Mouse (Mus musculus) heart, postnatal 0 days (tissue): ENCODE measurements around the gene Calhm1. TPM values are rescaled to one million over a fixed set of nuclear protein-coding genes. Genes with fewer than 3 reads are reported as not detected.

ENCODE experiments used
- ATAC-seq: fragments of 200-750 bp; cut with Nextera tagmentation; 2 replicates; pipeline ENCODE4 v1.8.0; 2017; ENCODE audit warnings: low read depth, moderate number of reproducible peaks, moderate library complexity; ENCODE audit not compliant: insufficient read depth
- DNase-seq: peaks from one replicate; pipeline ENCODE4 v3.0.0-alpha.2; 2016; ENCODE audit warnings: low spot score
- H3K27ac ChIP-seq: fragments of 300-500 bp; sonication (generic); 2 replicates; pipeline ENCODE4 v1.5.1; 2014; ENCODE audit warnings: low read depth, mild to moderate bottlenecking
- H3K27me3 ChIP-seq: fragments of 300-500 bp; sonication (generic); 2 replicates; pipeline ENCODE4 v1.6.1; 2014; ENCODE audit warnings: low read length, mixed read lengths; ENCODE audit not compliant: control insufficient read depth, insufficient read depth
- H3K36me3 ChIP-seq: fragments of 300-500 bp; sonication (generic); replicated peaks from 2 replicates; pipeline ENCODE4 v1.6.1; 2014; ENCODE audit warnings: low read length, mixed read lengths; ENCODE audit not compliant: control insufficient read depth, insufficient read depth
- H3K4me1 ChIP-seq: fragments of 300-500 bp; sonication (generic); 2 replicates; pipeline ENCODE4 v1.6.1; 2014; ENCODE audit warnings: antibody characterized with exemption; ENCODE audit not compliant: control insufficient read depth, insufficient read depth
- H3K4me2 ChIP-seq: fragments of 300-500 bp; sonication (generic); 2 replicates; pipeline ENCODE4 v1.6.1; 2014; ENCODE audit warnings: low read depth, mild to moderate bottlenecking, low read length, moderate library complexity
- H3K4me3 ChIP-seq: fragments of 300-500 bp; sonication (generic); 2 replicates; pipeline ENCODE4 v1.5.1; 2014; ENCODE audit warnings: low read depth, low read length
- H3K9ac ChIP-seq: fragments of 300-500 bp; sonication (generic); replicated peaks from 2 replicates; pipeline ENCODE4 v1.6.1; 2014; ENCODE audit warnings: low read depth, low read length, mixed read lengths
- H3K9me3 ChIP-seq: fragments of 300-500 bp; sonication (generic); replicated peaks from 2 replicates; pipeline ENCODE4 v1.6.1; 2016; ENCODE audit warnings: low read length; ENCODE audit not compliant: control insufficient read depth
- CTCF ChIP-seq: IDR thresholded peaks from 2 replicates; pipeline ENCODE4 v1.5.1; 2016; ENCODE audit warnings: antibody characterized with exemption, control low read depth, low read depth
- EP300 ChIP-seq: IDR thresholded peaks from 2 replicates; pipeline ENCODE4 v1.6.1; 2016; ENCODE audit warnings: antibody characterized with exemption, low read depth
- WGBS: fragments of 180-500 bp; shearing (Covaris S2); extraction: QIAGEN DNeasy Blood & Tissue Kit; methylation state at CpG from one replicate; pipeline ENCODE4 v1.1.7; 2014; 5-methylcytosine and 5-hydroxymethylcytosine counted together
- polyA plus RNA-seq: library from polyadenylated mRNA; unstranded; fragments of >200 nt; fragmentation: Nextera tagmentation; extraction: Ambion mirVana; gene quantifications from 2 replicates; pipeline ENCODE4 v1.2.1, GENCODE M21; 2015
- total RNA-seq: library from RNA; depleted of rRNA; stranded (reverse); fragments of >200 nt; gene quantifications from 2 replicates; pipeline ENCODE4 v1.2.3, GENCODE M21; 2014; ENCODE audit warnings: low replicate concordance; rRNA removed

Calhm1 gene
- total and polyA plus RNA-seq, 2 experiments from 2014 or later = not detected

DNA sequence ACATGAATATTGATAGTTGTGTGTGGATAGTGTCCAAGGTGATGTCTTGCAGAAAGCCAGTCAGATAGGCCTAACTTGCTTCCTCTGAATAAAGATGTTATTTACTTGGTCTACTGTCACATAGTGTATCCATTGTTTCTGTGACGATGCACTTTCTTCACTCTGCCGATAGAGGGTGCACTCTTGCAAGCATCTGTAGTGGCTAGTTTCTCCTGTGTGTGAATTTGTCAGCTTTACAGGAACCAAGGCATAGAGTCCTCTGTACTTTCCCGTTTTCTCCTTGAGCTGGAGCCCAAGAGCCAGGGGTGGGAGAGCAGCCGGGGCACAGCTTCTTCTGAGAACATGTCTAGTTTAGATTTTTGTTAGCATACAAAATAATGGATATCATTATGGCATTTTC, 23.0 kb downstream of the Calhm1 start:
- Histone ChIP-seq H3K9ac (no peak overlapping the region), H3K27me3 (no peaks in the 10 kb centered on the region), H3K4me2 (no peak overlapping the region), H3K9me3 (no peaks in the 10 kb centered on the region), H3K4me3 (no peak overlapping the region), H3K27ac (no peak overlapping the region), H3K36me3 (peaks cover 54% of the 10 kb centered on the region), H3K4me1 (0 out of 2 replicates have a peak, but pooled peaks cover 6% of the 10 kb centered on the region)
- DNase-seq = peak; percentile 57
- TF ChIP-seq EP300 (no peak), CTCF (peak; percentile 85)
- WGBS = 45% methylated on average over 4 of the region's 4 CpGs
- ATAC-seq = 0 out of 2 replicates have a peak, but pooled peaks have one; percentile 30

DNA sequence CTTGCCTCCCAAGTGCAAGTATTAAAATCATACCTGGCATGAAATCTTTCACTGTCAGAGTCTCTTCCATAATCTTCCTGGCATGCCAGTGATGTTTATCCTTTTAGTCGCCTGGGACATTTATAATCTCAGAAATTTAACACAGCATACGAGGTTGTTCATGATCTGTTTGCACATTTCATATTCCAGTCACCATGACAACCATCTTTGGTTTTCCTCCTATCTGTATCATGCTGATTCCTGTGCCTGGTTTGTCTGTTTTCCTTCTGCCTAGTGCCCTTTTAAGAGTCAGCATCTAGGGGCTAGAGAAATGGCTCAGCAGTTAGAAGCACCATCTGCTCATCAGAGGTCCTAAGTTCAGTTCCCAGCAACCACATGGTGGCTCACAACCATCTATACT, 25.4 kb downstream of the Calhm1 start:
- Histone ChIP-seq H3K36me3 (peaks cover 60% of the 10 kb centered on the region), H3K4me3 (no peak overlapping the region)

DNA sequence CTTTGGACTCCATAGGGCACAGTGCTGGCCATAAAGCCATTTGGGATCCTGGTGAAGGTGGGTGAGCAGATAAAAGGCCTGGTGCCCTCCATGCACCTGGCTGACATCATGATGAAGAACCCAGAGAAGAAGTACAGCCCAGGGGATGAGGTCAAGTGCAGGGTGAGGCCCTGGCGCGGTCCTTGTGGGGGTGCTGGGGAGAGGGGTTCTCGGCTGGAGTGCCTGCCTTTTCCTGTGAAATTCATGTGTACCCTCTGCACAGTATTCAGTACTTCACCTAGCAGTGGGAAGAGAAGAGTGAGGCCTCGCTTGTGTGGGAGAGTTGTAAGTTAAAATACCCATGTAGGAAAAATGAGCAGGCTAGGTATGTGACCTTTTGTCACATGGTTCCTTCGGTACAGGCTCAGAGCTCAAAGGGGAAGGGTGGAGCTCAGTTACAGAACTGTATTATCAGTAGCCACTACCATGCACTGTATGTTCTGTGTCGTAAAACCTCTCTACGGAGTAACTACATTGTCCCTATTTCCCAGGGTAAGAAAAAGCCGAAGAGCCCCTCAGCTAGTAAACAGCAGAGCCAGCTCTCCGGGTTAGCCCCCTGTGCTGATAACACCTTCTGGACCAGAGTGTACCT, 39.3 kb downstream of the Calhm1 start:
- no peak overlapping the region for H3K9ac ChIP-seq
- TF ChIP-seq CTCF = no peak
- TF ChIP-seq EP300 = no peak
- H3K36me3 ChIP-seq = peaks cover 96% of the 10 kb centered on the region
- 76% methylated on average over 9 of the region's 9 CpGs for WGBS
- H3K27ac ChIP-seq = no peak overlapping the region
- H3K4me2 ChIP-seq = no peak overlapping the region
- no peaks in the 10 kb centered on the region for H3K27me3 ChIP-seq
- H3K4me3 ChIP-seq = no peak overlapping the region
- H3K9me3 ChIP-seq = no peaks in the 10 kb centered on the region
- H3K4me1 ChIP-seq = no peaks in the 10 kb centered on the region
- ATAC-seq (no peak), DNase-seq (no peak)

More for the DNA sequence above, 25.4 kb downstream of the Calhm1 start:
- 74% methylated on average over 2 of the region's 2 CpGs for WGBS
- no peaks in the 10 kb centered on the region for H3K27me3 ChIP-seq
- no peak overlapping the region for H3K9ac ChIP-seq
- ATAC-seq (no peak), DNase-seq (no peak)
- H3K4me2 ChIP-seq = no peak overlapping the region
- no peaks in the 10 kb centered on the region for H3K9me3 ChIP-seq
- no peak overlapping the region for H3K27ac ChIP-seq
- no peaks in the 10 kb centered on the region for H3K4me1 ChIP-seq
- no peak for TF ChIP-seq CTCF

DNA sequence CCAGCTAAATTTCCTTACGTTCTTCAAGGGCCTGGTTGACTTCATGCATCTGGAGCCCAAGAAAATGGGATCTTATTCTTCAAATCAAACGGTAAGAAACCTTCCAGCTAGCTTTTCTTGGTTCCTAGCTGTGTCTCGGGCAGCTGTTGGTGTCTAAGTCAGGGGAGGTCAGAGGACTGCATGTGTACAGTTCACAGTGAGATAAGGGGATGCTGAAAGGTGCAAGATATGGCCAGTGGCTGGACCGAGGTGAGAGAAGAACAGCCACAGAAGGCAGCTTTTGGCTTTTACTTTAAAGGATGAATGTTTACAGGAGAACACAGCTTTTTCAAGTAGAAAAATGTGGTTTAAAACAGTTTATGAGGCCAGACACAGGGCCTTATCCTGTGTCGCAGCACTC, 43.0 kb downstream of the Calhm1 start:
- Histone ChIP-seq H3K4me3 (no peak overlapping the region), H3K27me3 (no peaks in the 10 kb centered on the region), H3K9ac (no peak overlapping the region), H3K4me2 (no peak overlapping the region), H3K9me3 (no peaks in the 10 kb centered on the region), H3K27ac (no peak overlapping the region), H3K4me1 (no peaks in the 10 kb centered on the region), H3K36me3 (peaks cover 94% of the 10 kb centered on the region)
- TF ChIP-seq CTCF = no peak
- no peak for TF ChIP-seq EP300
- no peak for ATAC-seq
- 69% methylated on average over 5 of the region's 5 CpGs for WGBS
- DNase-seq = no peak

Other genes with a start within 250 kb of the Calhm1 start
- gene Ina, start 129.6 kb downstream of the Calhm1 start, total RNA-seq = not detected in 2 replicates
- not detected in 2 replicates for gene Ina, start 129.6 kb downstream of the Calhm1 start, polyA plus RNA-seq
- gene Nt5c2, start 129.1 kb downstream of the Calhm1 start, total RNA-seq = 33.9 and 48.1 TPM in 2 replicates
- 92.7 and 111 TPM in 2 replicates for gene Nt5c2, start 129.1 kb downstream of the Calhm1 start, polyA plus RNA-seq
- 3.3 and 4.3 TPM in 2 replicates for gene Pcgf6, start 93.3 kb downstream of the Calhm1 start, total RNA-seq
- gene Pcgf6, start 93.3 kb downstream of the Calhm1 start, polyA plus RNA-seq = 4.1 and 4.2 TPM in 2 replicates
- gene Taf5, start 76.5 kb downstream of the Calhm1 start, total RNA-seq = 5.1 and 7.0 TPM in 2 replicates
- 1.2 and 1.5 TPM in 2 replicates for gene Taf5, start 76.5 kb downstream of the Calhm1 start, polyA plus RNA-seq
- 1,537 and 1,673 TPM in 2 replicates for gene Usmg5, start 53.6 kb downstream of the Calhm1 start, total RNA-seq
- 5,899 and 6,150 TPM in 2 replicates for gene Usmg5, start 53.6 kb downstream of the Calhm1 start, polyA plus RNA-seq
- gene Pdcd11, start 53.5 kb downstream of the Calhm1 start, total RNA-seq = 7.7 and 8.8 TPM in 2 replicates
- gene Pdcd11, start 53.5 kb downstream of the Calhm1 start, polyA plus RNA-seq = 3.2 and 4.0 TPM in 2 replicates
- gene Calhm2, start 6.0 kb downstream of the Calhm1 start, total RNA-seq = 2.4 and 6.8 TPM in 2 replicates
- gene Calhm2, start 6.0 kb downstream of the Calhm1 start, polyA plus RNA-seq = 3.1 and 3.5 TPM in 2 replicates
- not detected in 2 replicates for gene Calhm3, start 13.5 kb upstream of the Calhm1 start, total RNA-seq
- gene Calhm3, start 13.5 kb upstream of the Calhm1 start, polyA plus RNA-seq = not detected in 2 replicates
- 0.77 and 1.8 TPM in 2 replicates for gene Neurl1a, start 34.6 kb upstream of the Calhm1 start, total RNA-seq
- 0.27 and 0.54 TPM in 2 replicates for gene Neurl1a, start 34.6 kb upstream of the Calhm1 start, polyA plus RNA-seq